8 mouse cellular contexts compared by ENCODE assay signal in genomic region chr17:65916135-65916668, GRCm38 (mm10). TPM values are rescaled to one million over a fixed set of nuclear protein-coding genes. Genes with fewer than 3 reads are reported as not detected.
A peak's percentile ranks its signal among the peaks of the same experiment; 100 is the strongest.
DNase-seq lines count a peak whose midpoint lies in the region; TF ChIP-seq lines count a peak whose summit lies in the region.

No protein-coding gene starts in this region.

- DNase-seq in 3134 (ENCODE audit: extremely low read depth, insufficient read length, low spot score): peak; percentile 61
- peak; percentile 54 to 68 for DNase-seq in cerebellum, adult 18-20 months
- peak; percentile 78 to 80 for DNase-seq in frontal cortex, postnatal 10 days (ENCODE audit: low spot score in 2 of 2)
- peak; percentile 94 for DNase-seq in heart, postnatal 4 days
- peak; percentile 70 to 82 for DNase-seq in layer of hippocampus, adult 2 months (ENCODE audit: low spot score in 2 of 2)
- DNase-seq in lung, postnatal 36 days: peak; percentile 92
- peak; percentile 75 for DNase-seq in right cerebral cortex, postnatal 25 days
- no peak for DNase-seq in thymus, postnatal 36 days

- TF ChIP-seq CTCF in layer of hippocampus, adult 2 months (conservative IDR thresholded peaks at IDR 0.05): no peak

- peak overlapping the region; percentile 33; the same call in 1 of the 2 replicates for H3K4me3 ChIP-seq in layer of hippocampus, adult 2 months

- H3K27ac ChIP-seq in layer of hippocampus, adult 2 months: peak overlapping the region; percentile 81

RNA-seq across cellular contexts. Expression of gene Ralbp1, which starts 30.6 kb away (rescaled TPM):
- total RNA-seq in heart, postnatal 4 days (2021): 10 to 100 TPM; 29.3 to 33.4 TPM
- total RNA-seq in layer of hippocampus, adult 2 months (2021): 10 to 100 TPM; 54.2 to 56.8 TPM

RNA-seq across cellular contexts. Expression of gene Twsg1, which starts 34.8 kb away (rescaled TPM):
- 10 to 100 TPM; 80.3 to 81.0 TPM for total RNA-seq in heart, postnatal 4 days (2021)
- 10 to 100 TPM; 25.0 to 29.9 TPM for total RNA-seq in layer of hippocampus, adult 2 months (2021)

Comparison
In these comparisons a context has a peak if more than half of its experiments do, and no peak if none do; other contexts are left out.
1. DNase-seq: peak in 3134 (single experiment), cerebellum, adult 18-20 months (2 of 2), frontal cortex, postnatal 10 days (2 of 2), heart, postnatal 4 days (single experiment), layer of hippocampus, adult 2 months (2 of 2), lung, postnatal 36 days (single experiment) and right cerebral cortex, postnatal 25 days (single experiment); none in thymus, postnatal 36 days (0 of 2).